ENCODE assay signal across 8 mouse cellular contexts in the genomic region with DNA sequence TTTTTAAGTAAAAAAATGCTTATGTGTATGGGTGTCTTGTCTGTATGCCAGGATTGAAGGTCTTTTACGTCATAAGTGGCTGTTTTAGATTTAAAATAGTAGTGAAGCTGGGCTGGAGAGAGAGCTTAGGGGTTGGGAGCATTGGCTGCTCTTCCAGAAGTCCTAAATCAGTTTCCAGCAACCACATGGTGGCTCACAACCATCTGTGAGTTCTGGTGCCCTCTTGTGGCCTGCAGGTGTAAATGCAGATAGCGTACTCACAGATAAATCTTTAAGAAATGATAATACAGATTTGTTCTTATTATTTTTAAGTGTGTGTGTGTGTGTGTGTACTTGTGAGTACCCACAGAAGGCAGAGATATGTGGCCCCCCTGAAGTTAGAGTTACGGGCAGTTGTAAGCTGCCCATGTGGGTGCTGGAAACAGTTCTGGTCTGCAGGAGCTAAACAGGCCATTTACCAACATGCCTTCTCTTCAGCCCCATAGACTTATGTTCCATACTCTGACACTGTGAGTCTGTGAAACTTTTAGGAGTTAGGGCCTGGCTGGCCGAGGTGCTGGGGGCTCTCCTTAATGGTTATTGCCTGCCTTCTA. TPM values are rescaled to one million over a fixed set of nuclear protein-coding genes. Genes with fewer than 3 reads are reported as not detected.
DNase-seq lines count a peak whose midpoint lies in the region; ATAC-seq lines count a peak whose summit lies in the region.

No protein-coding gene starts in this region.

- DNase-seq in 3T3-L1 (ENCODE audit: low read depth, low spot score): peak; percentile 83
- DNase-seq in ES-CJ7 (ENCODE audit: low read depth, low spot score): peak; percentile 82
- peak; percentile 36 for DNase-seq in cerebellum, adult 11 months
- DNase-seq in kidney, adult 11 months: peak; percentile 12
- peak; percentile 23 to 59 for DNase-seq in natural killer cell, adult 2 months (ENCODE audit: low spot score in 2 of 2)
- peak; percentile 64 for DNase-seq in thymus, postnatal 0 days (ENCODE audit: low spot score)

- H3K27me3 ChIP-seq in forebrain, embryonic 16.5 days (replicated peaks; ENCODE audit: control insufficient read depth, insufficient read depth, low read length): no peaks in the 10 kb centered on the region
- H3K27me3 ChIP-seq in liver, embryonic 12.5 days (replicated peaks): no peaks in the 10 kb centered on the region

- no peak overlapping the region for H3K4me3 ChIP-seq in forebrain, embryonic 16.5 days (replicated peaks; ENCODE audit: low read length)
- H3K4me3 ChIP-seq in liver, embryonic 12.5 days: no peak overlapping the region

- H3K4me1 ChIP-seq in forebrain, embryonic 16.5 days (replicated peaks; ENCODE audit: control insufficient read depth, insufficient read depth, low read length): no peaks in the 10 kb centered on the region
- no peaks in the 10 kb centered on the region for H3K4me1 ChIP-seq in liver, embryonic 12.5 days

- H3K36me3 ChIP-seq in forebrain, embryonic 16.5 days (ENCODE audit: control insufficient read depth, insufficient read depth): 0 out of 2 replicates have a peak, but pooled peaks cover 3% of the 10 kb centered on the region
- peaks cover 48% of the 10 kb centered on the region for H3K36me3 ChIP-seq in liver, embryonic 12.5 days

- H3K4me2 ChIP-seq in forebrain, embryonic 16.5 days (ENCODE audit: low read length): no peak overlapping the region
- H3K4me2 ChIP-seq in liver, embryonic 12.5 days: no peak overlapping the region

- peak; percentile 56 for ATAC-seq in forebrain, embryonic 16.5 days
- peak; percentile 18; the same call in 1 of the 2 replicates for ATAC-seq in liver, embryonic 12.5 days

- H3K9ac ChIP-seq in forebrain, embryonic 16.5 days (replicated peaks; ENCODE audit: low read depth, low read length): no peak overlapping the region
- H3K9ac ChIP-seq in liver, embryonic 12.5 days: no peak overlapping the region

- 54% methylated on average over 4 of the region's 4 CpGs for WGBS in forebrain, embryonic 16.5 days
- WGBS in liver, embryonic 12.5 days (ENCODE audit: insufficient replicate concordance): 35% methylated on average over 4 of the region's 4 CpGs

- H3K27ac ChIP-seq in forebrain, embryonic 16.5 days (ENCODE audit: low read length): no peak overlapping the region
- no peak overlapping the region for H3K27ac ChIP-seq in liver, embryonic 12.5 days

- no peaks in the 10 kb centered on the region for H3K9me3 ChIP-seq in forebrain, embryonic 16.5 days (ENCODE audit: control insufficient read depth, low read length)
- no peaks in the 10 kb centered on the region for H3K9me3 ChIP-seq in liver, embryonic 12.5 days (replicated peaks)

RNA-seq across cellular contexts. Expression of gene Taf9, which starts 8.6 kb away (rescaled TPM):
- polyA plus RNA-seq in forebrain, embryonic 16.5 days (2015; fragmentation: Nextera tagmentation; extraction: Ambion mirVana): 23.3 and 30.0 TPM in 2 replicates
- polyA plus RNA-seq in liver, embryonic 12.5 days (2016; fragmentation: Nextera tagmentation; extraction: Ambion mirVana): 17.8 and 17.9 TPM in 2 replicates
- polyA plus RNA-seq in thymus, postnatal 0 days (2015; fragmentation: Nextera tagmentation; extraction: Ambion mirVana): 50.4 and 55.8 TPM in 2 replicates

RNA-seq across cellular contexts. Expression of gene Rad17, which starts 9.1 kb away (rescaled TPM):
- polyA plus RNA-seq in forebrain, embryonic 16.5 days (2015; fragmentation: Nextera tagmentation; extraction: Ambion mirVana): 21.1 and 23.4 TPM in 2 replicates
- polyA plus RNA-seq in liver, embryonic 12.5 days (2016; fragmentation: Nextera tagmentation; extraction: Ambion mirVana): 20.0 and 20.3 TPM in 2 replicates
- 21.7 and 25.2 TPM in 2 replicates for polyA plus RNA-seq in thymus, postnatal 0 days (2015; fragmentation: Nextera tagmentation; extraction: Ambion mirVana)

RNA-seq across cellular contexts. Expression of gene Ak6, which starts 9.2 kb away (rescaled TPM):
- polyA plus RNA-seq in forebrain, embryonic 16.5 days (2015; fragmentation: Nextera tagmentation; extraction: Ambion mirVana): 359 and 367 TPM in 2 replicates
- polyA plus RNA-seq in liver, embryonic 12.5 days (2016; fragmentation: Nextera tagmentation; extraction: Ambion mirVana): 216 and 222 TPM in 2 replicates
- polyA plus RNA-seq in thymus, postnatal 0 days (2015; fragmentation: Nextera tagmentation; extraction: Ambion mirVana): 314 TPM in 2 replicates

RNA-seq across cellular contexts. Expression of gene Ccdc125, which starts 9.6 kb away (rescaled TPM):
- polyA plus RNA-seq in forebrain, embryonic 16.5 days (2015; fragmentation: Nextera tagmentation; extraction: Ambion mirVana): 1.2 and 1.4 TPM in 2 replicates
- 6.4 and 6.8 TPM in 2 replicates for polyA plus RNA-seq in liver, embryonic 12.5 days (2016; fragmentation: Nextera tagmentation; extraction: Ambion mirVana)
- polyA plus RNA-seq in thymus, postnatal 0 days (2015; fragmentation: Nextera tagmentation; extraction: Ambion mirVana): 6.8 and 11.3 TPM in 2 replicates

RNA-seq across cellular contexts. Expression of gene Marveld2, which starts 43.2 kb away (rescaled TPM):
- polyA plus RNA-seq in forebrain, embryonic 16.5 days (2015; fragmentation: Nextera tagmentation; extraction: Ambion mirVana): 1.2 and 1.5 TPM in 2 replicates
- polyA plus RNA-seq in liver, embryonic 12.5 days (2016; fragmentation: Nextera tagmentation; extraction: Ambion mirVana): 6.2 and 7.1 TPM in 2 replicates
- 1.5 TPM in 2 replicates for polyA plus RNA-seq in thymus, postnatal 0 days (2015; fragmentation: Nextera tagmentation; extraction: Ambion mirVana)

Comparison
In these comparisons a context has a peak if more than half of its experiments do, and no peak if none do; other contexts are left out.
1. DNase-seq: peak in every context shown above with its lines; median percentile 83 in 3T3-L1; 82 in ES-CJ7; 64 in thymus, postnatal 0 days; 41 in natural killer cell, adult 2 months; 36 in cerebellum, adult 11 months; 12 in kidney, adult 11 months.